Mouse (Mus musculus): Measurements from ENCODE around the gene 3110082I17Rik.

- no peak for TF ChIP-seq PAX5 (IDR thresholded peaks at IDR 0.05; ENCODE audit: low read length)
- no peak for TF ChIP-seq KAT2A (IDR thresholded peaks at IDR 0.05; ENCODE audit: insufficient replicate concordance, low read length)
- no peak for TF ChIP-seq POLR2A (IDR thresholded peaks at IDR 0.05; ENCODE audit: low read depth, low read length)
- TF ChIP-seq EP300 (IDR thresholded peaks at IDR 0.05; ENCODE audit: low read length), result no peak
- no peak for TF ChIP-seq USF1 (IDR thresholded peaks at IDR 0.05; ENCODE audit: low read depth, low read length)
- TF ChIP-seq MAZ (IDR thresholded peaks at IDR 0.05; ENCODE audit: low read depth, low read length), result no peak
- TF ChIP-seq ZC3H11A (IDR thresholded peaks at IDR 0.05; ENCODE audit: low read depth, low read length), result no peak
- no peak for TF ChIP-seq CTCF (conservative IDR thresholded peaks at IDR 0.05 in 1 of 2, IDR thresholded peaks at IDR 0.05 in 1 of 2; ENCODE audit: low read depth in 2 of 2, low read length in 2 of 2)
- no peak for TF ChIP-seq NELFE (IDR thresholded peaks at IDR 0.05; ENCODE audit: low read depth, low read length)
- TF ChIP-seq UBTF (IDR thresholded peaks at IDR 0.05; ENCODE audit: low read depth, low read length), result no peak
- TF ChIP-seq CHD1 (IDR thresholded peaks at IDR 0.05; ENCODE audit: low read depth, low read length), result no peak
- no peak for TF ChIP-seq JUN (IDR thresholded peaks at IDR 0.05; ENCODE audit: insufficient read depth, low read depth, low read length)
- no peak for TF ChIP-seq MEF2A (IDR thresholded peaks at IDR 0.05; ENCODE audit: borderline replicate concordance, low read depth, low read length)
- no peak for TF ChIP-seq ZKSCAN1 (IDR thresholded peaks at IDR 0.05; ENCODE audit: borderline replicate concordance, low read depth, low read length)
These were observed 34.8 kb upstream of the 3110082I17Rik start for GRCm38 (mm10) chr5:139495019-139495669.

Measured in CH12.LX (cell line).